Mouse (Mus musculus): ENCODE data around the gene Heyl. TPM values are rescaled to one million over a fixed set of nuclear protein-coding genes. Genes with fewer than 3 reads are reported as not detected.

Heyl gene
- polyA plus RNA-seq, 1 experiment = 30.2 TPM

GRCm38 (mm10) chr4:123225718-123226403, 7.5 kb upstream of the Heyl start:
- TF ChIP-seq POLR2A (IDR thresholded peaks at IDR 0.05; ENCODE audit: insufficient read length, low read depth) = peak; percentile 44
- no peak for TF ChIP-seq REST (IDR thresholded peaks at IDR 0.05; ENCODE audit: insufficient read depth, insufficient read length)
- no peak for TF ChIP-seq POLR2AphosphoS2 (IDR thresholded peaks at IDR 0.05; ENCODE audit: insufficient read length, low read depth)
- peak; percentile 96 for TF ChIP-seq TCF3 (IDR thresholded peaks at IDR 0.05; ENCODE audit: insufficient read length, low read depth)
- peak; percentile 90 to 100 (median 94) for TF ChIP-seq MYOG (IDR thresholded peaks at IDR 0.05; ENCODE audit: control insufficient read depth in 1 of 3, insufficient read depth in 1 of 3, insufficient read length in 2 of 3, low read depth in 2 of 3)
- TF ChIP-seq TCF12 (IDR thresholded peaks at IDR 0.05; ENCODE audit: insufficient read depth, poor library complexity, severe bottlenecking) = peak; percentile 98
- TF ChIP-seq MYOD1 (IDR thresholded peaks at IDR 0.05; ENCODE audit: control insufficient read depth in 1 of 3, insufficient read length in 2 of 3, low read depth in 2 of 3) = peak in 2 of 3 experiments; percentile 98 to 99
- TF ChIP-seq CEBPB (IDR thresholded peaks at IDR 0.05; ENCODE audit: insufficient read depth, poor library complexity, severe bottlenecking) = peak; percentile 48
- no peak for TF ChIP-seq USF1 (IDR thresholded peaks at IDR 0.05; ENCODE audit: low read depth)
- TF ChIP-seq SRF (IDR thresholded peaks at IDR 0.05; ENCODE audit: control insufficient read depth, insufficient read length, low read depth) = peak; percentile 73
- TF ChIP-seq E2F4 (IDR thresholded peaks at IDR 0.05; ENCODE audit: insufficient read depth) = no peak
- TF ChIP-seq MAX (IDR thresholded peaks at IDR 0.05; ENCODE audit: low read depth) = no peak
- H3K36me3 ChIP-seq (ENCODE audit: control insufficient read depth, insufficient read depth) = no peaks in the 10 kb centered on the region
- no peak overlapping the region for H3ac ChIP-seq (ENCODE audit: control insufficient read depth, insufficient read length)
- H3K79me2 ChIP-seq (ENCODE audit: control insufficient read depth, insufficient read depth) = no peaks in the 10 kb centered on the region
- H3K4me3 ChIP-seq = no peak overlapping the region
- no peaks in the 10 kb centered on the region for H3K27me3 ChIP-seq (ENCODE audit: control insufficient read depth, insufficient read depth, insufficient read length)
- peak overlapping the region; percentile 70 for H3K4me2 ChIP-seq (ENCODE audit: low read depth)

DNA sequence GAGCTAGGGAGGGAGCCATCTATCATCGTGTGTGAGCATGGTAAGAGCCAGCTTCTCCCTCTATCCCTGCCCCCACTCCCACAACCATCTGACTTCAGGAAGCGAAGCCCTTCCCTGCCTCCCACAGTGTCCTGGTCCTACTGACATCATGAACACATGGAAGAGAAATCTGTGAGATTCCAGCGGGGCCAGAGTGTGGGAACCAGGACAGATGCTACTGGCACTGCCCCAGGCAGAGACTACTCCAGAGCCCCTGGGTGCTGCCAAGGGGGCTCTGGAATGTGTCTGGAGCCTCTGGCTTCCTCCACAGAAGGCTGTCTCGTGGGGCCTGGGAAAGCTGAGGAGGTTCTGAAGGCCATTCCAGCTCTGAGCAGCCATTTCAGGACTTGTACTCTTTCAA, 5.6 kb upstream of the Heyl start:
- Histone ChIP-seq H3K27me3 (ENCODE audit: control insufficient read depth, insufficient read depth, insufficient read length) (no peaks in the 10 kb centered on the region), H3K79me2 (ENCODE audit: control insufficient read depth, insufficient read depth) (no peaks in the 10 kb centered on the region), H3K4me3 (no peak overlapping the region), H3ac (ENCODE audit: control insufficient read depth, insufficient read length) (no peak overlapping the region), H3K4me2 (ENCODE audit: low read depth) (peak overlapping the region; percentile 70), H3K36me3 (ENCODE audit: control insufficient read depth, insufficient read depth) (no peaks in the 10 kb centered on the region)
- TF ChIP-seq TCF12 (IDR thresholded peaks at IDR 0.05; ENCODE audit: insufficient read depth, poor library complexity, severe bottlenecking) = peak; percentile 59
- peak in 2 of 3 experiments; percentile 40 for TF ChIP-seq MYOD1 (IDR thresholded peaks at IDR 0.05; ENCODE audit: control insufficient read depth in 1 of 3, insufficient read length in 2 of 3, low read depth in 2 of 3)
- TF ChIP-seq MYOG (IDR thresholded peaks at IDR 0.05; ENCODE audit: control insufficient read depth in 1 of 3, insufficient read depth in 1 of 3, insufficient read length in 2 of 3, low read depth in 2 of 3) = peak in 1 of 3 experiments; percentile 6
- TF ChIP-seq TCF3 (IDR thresholded peaks at IDR 0.05; ENCODE audit: insufficient read length, low read depth) = no peak
- no peak for TF ChIP-seq E2F4 (IDR thresholded peaks at IDR 0.05; ENCODE audit: insufficient read depth)

DNA sequence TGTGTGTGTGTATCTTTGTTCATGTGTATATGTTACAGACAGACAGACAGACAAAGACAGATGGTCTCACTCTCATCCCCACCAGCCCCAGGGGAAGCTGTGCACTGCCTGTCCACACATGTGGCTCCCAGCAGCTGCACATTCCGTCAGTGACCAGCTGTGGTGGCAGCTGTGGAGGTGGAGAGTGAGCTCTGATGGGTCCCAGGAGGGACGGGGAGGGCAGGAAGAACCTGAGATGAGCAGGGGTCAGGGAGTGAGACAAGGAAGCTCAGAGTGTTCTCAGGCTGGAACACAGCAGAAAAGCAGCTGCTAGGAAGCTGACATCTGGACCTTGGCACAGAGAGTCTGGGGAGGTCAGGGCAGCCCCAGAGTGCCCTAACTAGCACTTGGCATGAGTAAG, 5.1 kb upstream of the Heyl start:
- TF ChIP-seq REST (IDR thresholded peaks at IDR 0.05; ENCODE audit: insufficient read depth, insufficient read length) = peak; percentile 43
- TF ChIP-seq USF1 (IDR thresholded peaks at IDR 0.05; ENCODE audit: low read depth) = no peak
- peak; percentile 100 for TF ChIP-seq TCF3 (IDR thresholded peaks at IDR 0.05; ENCODE audit: insufficient read length, low read depth)
- TF ChIP-seq MAX (IDR thresholded peaks at IDR 0.05; ENCODE audit: low read depth) = no peak
- peak; percentile 100 for TF ChIP-seq TCF12 (IDR thresholded peaks at IDR 0.05; ENCODE audit: insufficient read depth, poor library complexity, severe bottlenecking)
- peak; percentile 62 to 100 (median 99) for TF ChIP-seq MYOG (IDR thresholded peaks at IDR 0.05; ENCODE audit: control insufficient read depth in 1 of 3, insufficient read depth in 1 of 3, insufficient read length in 2 of 3, low read depth in 2 of 3)
- no peak for TF ChIP-seq CEBPB (IDR thresholded peaks at IDR 0.05; ENCODE audit: insufficient read depth, poor library complexity, severe bottlenecking)
- peak; percentile 75 to 100 (median 100) for TF ChIP-seq MYOD1 (IDR thresholded peaks at IDR 0.05; ENCODE audit: control insufficient read depth in 1 of 3, insufficient read length in 2 of 3, low read depth in 2 of 3)
- no peak for TF ChIP-seq SRF (IDR thresholded peaks at IDR 0.05; ENCODE audit: control insufficient read depth, insufficient read length, low read depth)
- no peak for TF ChIP-seq POLR2A (IDR thresholded peaks at IDR 0.05; ENCODE audit: insufficient read length, low read depth)
- TF ChIP-seq E2F4 (IDR thresholded peaks at IDR 0.05; ENCODE audit: insufficient read depth) = no peak
- Histone ChIP-seq H3K4me2 (ENCODE audit: low read depth) (no peak overlapping the region), H3K4me3 (no peak overlapping the region), H3K79me2 (ENCODE audit: control insufficient read depth, insufficient read depth) (no peaks in the 10 kb centered on the region), H3K36me3 (ENCODE audit: control insufficient read depth, insufficient read depth) (no peaks in the 10 kb centered on the region), H3ac (ENCODE audit: control insufficient read depth, insufficient read length) (no peak overlapping the region), H3K27me3 (ENCODE audit: control insufficient read depth, insufficient read depth, insufficient read length) (no peaks in the 10 kb centered on the region)

GRCm38 (mm10) chr4:123229166-123229565, 4.2 kb upstream of the Heyl start:
- Histone ChIP-seq H3ac (ENCODE audit: control insufficient read depth, insufficient read length) (no peak overlapping the region), H3K4me2 (ENCODE audit: low read depth) (peak overlapping the region; percentile 25), H3K27me3 (ENCODE audit: control insufficient read depth, insufficient read depth, insufficient read length) (no peaks in the 10 kb centered on the region), H3K79me2 (ENCODE audit: control insufficient read depth, insufficient read depth) (no peaks in the 10 kb centered on the region), H3K4me3 (no peak overlapping the region), H3K36me3 (ENCODE audit: control insufficient read depth, insufficient read depth) (no peaks in the 10 kb centered on the region)
- TF ChIP-seq MAX (IDR thresholded peaks at IDR 0.05; ENCODE audit: low read depth) = no peak
- no peak for TF ChIP-seq MYOD1 (IDR thresholded peaks at IDR 0.05; ENCODE audit: control insufficient read depth in 1 of 3, insufficient read length in 2 of 3, low read depth in 2 of 3)
- no peak for TF ChIP-seq SRF (IDR thresholded peaks at IDR 0.05; ENCODE audit: control insufficient read depth, insufficient read length, low read depth)
- no peak for TF ChIP-seq E2F4 (IDR thresholded peaks at IDR 0.05; ENCODE audit: insufficient read depth)
- peak; percentile 76 for TF ChIP-seq CEBPB (IDR thresholded peaks at IDR 0.05; ENCODE audit: insufficient read depth, poor library complexity, severe bottlenecking)
- TF ChIP-seq REST (IDR thresholded peaks at IDR 0.05; ENCODE audit: insufficient read depth, insufficient read length) = no peak
- no peak for TF ChIP-seq POLR2A (IDR thresholded peaks at IDR 0.05; ENCODE audit: insufficient read length, low read depth)
- TF ChIP-seq TCF12 (IDR thresholded peaks at IDR 0.05; ENCODE audit: insufficient read depth, poor library complexity, severe bottlenecking) = no peak
